In the genomic region with DNA sequence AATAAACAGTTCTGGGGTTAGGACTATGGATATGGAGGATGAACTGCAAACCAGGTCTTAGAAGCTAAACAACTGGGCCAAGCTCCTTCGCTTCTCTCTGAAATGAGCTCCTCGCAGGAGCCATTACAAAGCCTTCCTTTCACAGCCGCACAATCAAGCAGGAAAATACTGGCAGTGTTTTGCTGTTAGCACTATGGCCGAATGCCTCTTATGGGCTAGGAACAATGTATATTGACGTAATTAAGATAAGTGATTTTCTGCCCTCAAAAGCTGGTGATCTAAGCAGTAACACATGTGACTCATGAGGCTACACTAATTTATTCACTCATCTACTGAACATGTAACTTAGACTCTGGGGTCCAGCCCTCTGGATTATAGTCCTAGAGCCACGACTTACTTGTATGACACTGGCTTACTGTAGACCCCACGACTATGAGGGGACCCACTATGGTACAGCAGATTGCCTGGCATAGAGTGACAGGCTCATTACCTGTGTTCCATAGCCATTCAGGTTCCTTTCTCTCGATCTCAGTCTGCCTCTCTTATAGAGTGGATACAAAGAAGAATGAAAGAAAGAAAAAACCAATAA, we compare ENCODE assay signal across 16 mouse cellular contexts. TPM values are rescaled to one million over a fixed set of nuclear protein-coding genes. Genes with fewer than 3 reads are reported as not detected.
DNase-seq lines count a peak whose midpoint lies in the region; ATAC-seq and TF ChIP-seq lines count a peak whose summit lies in the region.
"Had no signal": no experiment of that assay in that cellular context is flagged by ENCODE, and none has a peak within 500 bp of the region (broad histone marks: within the 10 kb centered on the region; RNA-seq: fewer than 3 reads in every experiment).

No protein-coding gene starts in this region.

- H3K36me3 ChIP-seq in forebrain, embryonic 12.5 days (replicated peaks) = peaks cover 16% of the 10 kb centered on the region
- peaks cover 80% of the 10 kb centered on the region for H3K36me3 ChIP-seq in forebrain, embryonic 10.5 days (replicated peaks)
- peaks cover 18% of the 10 kb centered on the region; the same call in 1 of the 2 replicates for H3K36me3 ChIP-seq in hindbrain, embryonic 12.5 days
- H3K36me3 ChIP-seq in hindbrain, embryonic 16.5 days (ENCODE audit: control insufficient read depth, insufficient read depth, low read length) = peaks cover 15% of the 10 kb centered on the region
- H3K36me3 ChIP-seq in intestine, embryonic 15.5 days = 0 out of 2 replicates have a peak, but pooled peaks cover 5% of the 10 kb centered on the region
- peaks cover 23% of the 10 kb centered on the region for H3K36me3 ChIP-seq in small intestine, adult 2 months (ENCODE audit: control insufficient read depth, insufficient read depth, low read length)

- peaks cover 19% of the 10 kb centered on the region; the same call in 1 of the 2 replicates for H3K4me1 ChIP-seq in forebrain, embryonic 12.5 days
- peaks cover 14% of the 10 kb centered on the region for H3K4me1 ChIP-seq in forebrain, embryonic 10.5 days
- peaks cover 18% of the 10 kb centered on the region for H3K4me1 ChIP-seq in hindbrain, embryonic 12.5 days
- peaks cover 3% of the 10 kb centered on the region; the same call in 1 of the 2 replicates for H3K4me1 ChIP-seq in hindbrain, embryonic 16.5 days (ENCODE audit: control insufficient read depth, insufficient read depth, low read depth, low read length)
- peaks cover 25% of the 10 kb centered on the region for H3K4me1 ChIP-seq in intestine, embryonic 15.5 days (replicated peaks)
- H3K4me1 ChIP-seq in small intestine, adult 2 months (ENCODE audit: control insufficient read depth, insufficient read depth, insufficient read length, low read length) = peaks cover 2% of the 10 kb centered on the region
- no peaks in the 10 kb centered on the region for H3K4me1 ChIP-seq in lung, adult 2 months (ENCODE audit: control insufficient read depth, insufficient read depth, low read length)

- ATAC-seq in forebrain, embryonic 12.5 days (ENCODE audit: low FRiP score) = peak; percentile 63
- peak; percentile 43 for ATAC-seq in hindbrain, embryonic 12.5 days (ENCODE audit: low FRiP score)
- ATAC-seq in hindbrain, embryonic 16.5 days = no peak
- ATAC-seq in intestine, embryonic 15.5 days = peak; percentile 64
- ATAC-seq: liver, embryonic 12.5 days; lung, postnatal 0 days had no signal

- H3K4me2 ChIP-seq in forebrain, embryonic 12.5 days = no peak overlapping the region
- no peak overlapping the region for H3K4me2 ChIP-seq in hindbrain, embryonic 12.5 days (replicated peaks)
- H3K4me2 ChIP-seq in hindbrain, embryonic 16.5 days (ENCODE audit: low read length) = no peak overlapping the region
- no peak overlapping the region for H3K4me2 ChIP-seq in intestine, embryonic 15.5 days (replicated peaks)
- H3K4me2 ChIP-seq: liver, embryonic 12.5 days had no signal

- no peak overlapping the region for H3K9ac ChIP-seq in forebrain, embryonic 12.5 days
- H3K9ac ChIP-seq in hindbrain, embryonic 12.5 days = no peak overlapping the region
- H3K9ac ChIP-seq in hindbrain, embryonic 16.5 days (ENCODE audit: low read depth, low read length) = no peak overlapping the region
- H3K9ac ChIP-seq in intestine, embryonic 15.5 days = no peak overlapping the region
- H3K9ac ChIP-seq: liver, embryonic 12.5 days had no signal

- TF ChIP-seq CTCF in small intestine, adult 2 months (IDR thresholded peaks at IDR 0.05; ENCODE audit: extremely low read depth, insufficient read length, insufficient replicate concordance, low read depth, low read length) = no peak
- no peak for TF ChIP-seq CTCF in lung, adult 2 months (IDR thresholded peaks at IDR 0.05; ENCODE audit: insufficient read depth, low read length)

- DNase-seq in forebrain, embryonic 10.5 days (ENCODE audit: extremely low spot score, low spot score) = no peak
- DNase-seq in lung, adult 2 months = no peak
- no peak for DNase-seq in testis, postnatal 14 days (ENCODE audit: low spot score)
- DNase-seq: adrenal gland, adult 8-10 months; cerebellum, postnatal 14 days; kidney, postnatal 10 days; layer of hippocampus, adult 9-11 months; thymus, adult 18-20 months had no signal

- 0 out of 2 replicates have a peak, but pooled peaks cover 4% of the 10 kb centered on the region for H3K27me3 ChIP-seq in forebrain, embryonic 12.5 days
- no peaks in the 10 kb centered on the region for H3K27me3 ChIP-seq in forebrain, embryonic 10.5 days (ENCODE audit: poor library complexity, severe bottlenecking)
- H3K27me3 ChIP-seq in hindbrain, embryonic 12.5 days = no peaks in the 10 kb centered on the region
- no peaks in the 10 kb centered on the region for H3K27me3 ChIP-seq in hindbrain, embryonic 16.5 days (replicated peaks; ENCODE audit: control insufficient read depth, insufficient read depth, low read length)
- no peaks in the 10 kb centered on the region for H3K27me3 ChIP-seq in intestine, embryonic 15.5 days (replicated peaks)
- H3K27me3 ChIP-seq in small intestine, adult 2 months (ENCODE audit: control insufficient read depth, insufficient read depth, low read length) = no peaks in the 10 kb centered on the region
- H3K27me3 ChIP-seq: liver, embryonic 12.5 days; megakaryocyte, embryonic 14.5 days had no signal

- no peak for TF ChIP-seq POLR2A in small intestine, adult 2 months (IDR thresholded peaks at IDR 0.05; ENCODE audit: low read depth, low read length)
- TF ChIP-seq POLR2A in lung, adult 2 months (IDR thresholded peaks at IDR 0.05; ENCODE audit: borderline replicate concordance, extremely low read depth, low read depth, low read length) = no peak

- no peak overlapping the region for H3K4me3 ChIP-seq in forebrain, embryonic 12.5 days (replicated peaks)
- H3K4me3 ChIP-seq in forebrain, embryonic 10.5 days = no peak overlapping the region
- no peak overlapping the region for H3K4me3 ChIP-seq in hindbrain, embryonic 12.5 days
- no peak overlapping the region for H3K4me3 ChIP-seq in hindbrain, embryonic 16.5 days (ENCODE audit: low read length)
- no peak overlapping the region for H3K4me3 ChIP-seq in intestine, embryonic 15.5 days (replicated peaks)
- no peak overlapping the region for H3K4me3 ChIP-seq in small intestine, adult 2 months (ENCODE audit: low read depth, low read length)
- H3K4me3 ChIP-seq in lung, adult 2 months (replicated peaks; ENCODE audit: extremely low read depth, low read depth, low read length) = no peak overlapping the region
- H3K4me3 ChIP-seq: liver, embryonic 12.5 days; megakaryocyte, embryonic 14.5 days had no signal

- H3K27ac ChIP-seq in forebrain, embryonic 12.5 days = no peak overlapping the region
- no peak overlapping the region for H3K27ac ChIP-seq in forebrain, embryonic 10.5 days
- no peak overlapping the region for H3K27ac ChIP-seq in hindbrain, embryonic 12.5 days
- no peak overlapping the region for H3K27ac ChIP-seq in hindbrain, embryonic 16.5 days (ENCODE audit: low read depth, low read length)
- no peak overlapping the region for H3K27ac ChIP-seq in intestine, embryonic 15.5 days
- H3K27ac ChIP-seq in small intestine, adult 2 months (ENCODE audit: insufficient read depth, low read depth, low read length) = 0 out of 2 replicates have a peak overlapping the region, but pooled peaks have one; percentile 28
- H3K27ac ChIP-seq: liver, embryonic 12.5 days had no signal

- 33% methylated on average over 8 of the region's 8 CpGs for WGBS in forebrain, embryonic 12.5 days
- 75% methylated on average over 8 of the region's 8 CpGs for WGBS in forebrain, embryonic 10.5 days
- WGBS in hindbrain, embryonic 12.5 days = 57% methylated on average over 8 of the region's 8 CpGs
- WGBS in hindbrain, embryonic 16.5 days = 53% methylated on average over 8 of the region's 8 CpGs
- 73% methylated on average over 8 of the region's 8 CpGs for WGBS in intestine, embryonic 15.5 days
- WGBS in small intestine, adult 2 months = 47% methylated on average over 8 of the region's 8 CpGs
- 86% methylated on average over 8 of the region's 8 CpGs for WGBS in lung, adult 2 months

- H3K9me3 ChIP-seq in forebrain, embryonic 12.5 days = no peaks in the 10 kb centered on the region
- no peaks in the 10 kb centered on the region for H3K9me3 ChIP-seq in forebrain, embryonic 10.5 days
- H3K9me3 ChIP-seq in hindbrain, embryonic 12.5 days (replicated peaks) = no peaks in the 10 kb centered on the region
- H3K9me3 ChIP-seq in hindbrain, embryonic 16.5 days (ENCODE audit: control insufficient read depth, low read length) = no peaks in the 10 kb centered on the region
- no peaks in the 10 kb centered on the region for H3K9me3 ChIP-seq in intestine, embryonic 15.5 days
- H3K9me3 ChIP-seq: liver, embryonic 12.5 days; megakaryocyte, embryonic 14.5 days had no signal

RNA-seq across cellular contexts. Expression of gene Slc35d1, which starts 34.6 kb away (rescaled TPM):
- polyA plus RNA-seq in forebrain, embryonic 12.5 days (2016; fragmentation: Nextera tagmentation; extraction: Ambion mirVana) = 7.2 and 8.1 TPM in 2 replicates
- polyA plus RNA-seq in forebrain, embryonic 10.5 days (2016; fragmentation: Nextera tagmentation; extraction: Ambion mirVana) = 10.3 and 11.2 TPM in 2 replicates
- polyA plus RNA-seq in hindbrain, embryonic 12.5 days (2016; fragmentation: Nextera tagmentation; extraction: Ambion mirVana) = 12.7 and 12.8 TPM in 2 replicates
- polyA plus RNA-seq in hindbrain, embryonic 16.5 days (2015; fragmentation: Nextera tagmentation; extraction: Ambion mirVana) = 6.9 and 7.5 TPM in 2 replicates
- 9.6 TPM in 2 replicates for polyA plus RNA-seq in intestine, embryonic 15.5 days (2015; fragmentation: Nextera tagmentation; extraction: Ambion mirVana)
- polyA plus RNA-seq in small intestine, adult 2 months (2012; rRNA removed) = 6.3 and 10.2 TPM in 2 replicates
- 1.8 and 4.4 TPM in 2 replicates for polyA plus RNA-seq in lung, adult 2 months (2012; rRNA removed)
